Mouse (Mus musculus) CD8-positive naive resting alpha-beta T cell, adult 2 months (primary cell): ENCODE data around the gene Nedd8.

Source experiments
- DNase-seq, 2 experiments: peaks; one replicate each; pipeline ENCODE4 v3.0.0; 2022; ENCODE audit warnings: low read depth in 2 of 2, low spot score in 2 of 2

The Nedd8 gene

DNA sequence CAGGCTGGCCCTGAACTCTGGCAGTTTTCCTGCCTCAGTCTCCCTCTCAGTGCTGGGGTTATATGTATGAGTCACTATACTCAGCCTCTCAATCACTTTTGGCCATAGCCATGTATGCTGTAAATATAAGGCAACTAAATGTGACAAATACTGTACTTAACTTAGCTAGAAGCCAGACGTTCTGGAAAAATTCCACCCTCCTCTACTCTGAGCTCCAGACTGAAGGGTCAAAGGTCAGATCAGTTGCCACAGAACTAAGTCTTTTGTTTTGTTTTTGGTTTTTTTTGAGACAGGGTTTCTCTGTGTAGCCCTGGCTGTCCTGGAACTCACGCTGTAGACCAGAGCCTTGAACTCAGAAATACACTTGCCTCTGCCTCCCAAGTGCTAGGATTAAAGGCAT lies 56.0 kb downstream of the Nedd8 start:
- no peak for DNase-seq

DNA sequence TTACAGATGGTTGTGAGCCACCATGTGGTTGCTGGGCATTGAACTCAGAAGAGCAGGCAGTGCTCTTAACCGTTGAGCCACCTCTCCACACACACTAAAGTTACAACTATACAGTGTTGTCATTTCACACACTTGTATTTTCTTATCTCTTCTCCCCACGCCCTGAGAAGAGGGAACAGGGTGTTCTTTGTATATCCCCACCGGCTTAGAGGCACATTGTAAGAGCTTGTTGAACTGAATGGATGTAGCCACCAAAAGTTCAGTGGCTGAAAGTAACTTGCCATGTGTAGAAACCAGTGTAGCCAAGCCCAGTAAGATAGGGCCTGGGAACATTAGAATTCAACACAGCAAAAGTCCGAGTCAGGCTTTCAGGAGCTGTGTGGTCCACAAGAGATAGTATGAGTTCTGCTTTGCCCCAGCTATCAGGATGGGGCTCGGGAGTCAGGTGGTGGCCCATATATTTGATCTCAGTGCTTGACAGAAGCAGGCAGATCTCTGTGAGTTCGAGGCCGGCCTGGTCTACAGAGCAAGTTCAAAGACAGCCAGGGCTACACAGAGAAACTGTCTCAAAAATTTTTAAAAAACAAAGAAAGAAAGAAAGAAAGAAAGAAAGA lies 57.3 kb downstream of the Nedd8 start:
- DNase-seq = no peak

DNA sequence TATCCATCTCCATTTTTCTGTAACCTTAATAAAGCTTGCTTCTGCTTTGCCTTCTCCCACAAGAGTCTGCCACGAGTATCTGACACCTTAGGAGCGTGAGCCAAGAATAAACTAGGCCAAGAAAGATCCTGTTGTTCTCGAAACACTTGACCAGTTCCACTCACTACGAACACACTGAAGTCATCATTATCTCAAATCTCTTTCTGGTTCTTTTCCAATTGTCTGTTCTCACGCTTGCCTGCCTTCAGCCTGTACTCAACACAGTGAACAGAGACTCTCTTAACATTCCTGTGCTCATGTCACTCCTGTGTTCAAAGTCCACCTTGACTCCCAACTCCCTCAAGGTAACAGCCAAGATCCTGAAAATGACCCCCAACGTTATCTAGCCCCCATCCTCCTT lies 58.6 kb downstream of the Nedd8 start:
- DNase-seq = no peak
